24 mouse cellular contexts compared by ENCODE assay signal in the genomic region with DNA sequence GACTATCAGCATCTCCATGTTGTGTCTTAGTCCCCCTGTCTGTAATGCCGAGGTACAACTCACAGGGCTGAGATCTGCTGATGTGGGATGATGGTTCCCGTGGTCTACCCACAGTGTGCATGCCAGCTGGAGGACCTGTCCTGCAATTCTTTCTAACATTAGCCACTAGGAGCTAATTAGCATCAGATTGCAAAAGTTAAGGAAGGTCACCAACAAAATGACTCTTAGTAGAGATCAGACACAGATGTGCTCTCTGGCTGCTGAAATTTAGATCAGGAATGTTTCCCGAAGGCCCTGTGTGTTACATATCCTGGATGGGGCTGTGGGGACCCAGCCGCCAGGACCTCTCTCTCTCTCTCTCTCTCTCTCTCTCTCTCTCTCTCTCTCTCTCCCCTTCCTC.
DNase-seq lines count a peak whose midpoint lies in the region; ATAC-seq lines count a peak whose summit lies in the region.
"Had no signal": no experiment of that assay in that cellular context is flagged by ENCODE, and none has a peak within 500 bp of the region (broad histone marks: within the 10 kb centered on the region; RNA-seq: fewer than 3 reads in every experiment).

No protein-coding gene starts in this region.

- no peak for ATAC-seq in hindbrain, embryonic 16.5 days
- ATAC-seq in embryonic facial prominence, embryonic 11.5 days (replicated peaks; ENCODE audit: insufficient number of reproducible peaks, low FRiP score, low TSS enrichment, low read depth), result 0 out of 2 replicates have a peak, but pooled peaks have one; percentile 18
- ATAC-seq: forebrain, embryonic 14.5 days; forebrain, embryonic 16.5 days had no signal

- H3K4me2 ChIP-seq in hindbrain, embryonic 16.5 days (ENCODE audit: low read length), result no peak overlapping the region
- no peak overlapping the region for H3K4me2 ChIP-seq in embryonic facial prominence, embryonic 11.5 days (ENCODE audit: low read depth, low read length)
- H3K4me2 ChIP-seq: embryonic facial prominence, embryonic 13.5 days; embryonic facial prominence, embryonic 15.5 days; forebrain, embryonic 12.5 days had no signal

- no peak overlapping the region for H3K27ac ChIP-seq in hindbrain, embryonic 10.5 days
- no peak overlapping the region for H3K27ac ChIP-seq in hindbrain, embryonic 16.5 days (ENCODE audit: low read depth, low read length)
- H3K27ac ChIP-seq in embryonic facial prominence, embryonic 11.5 days (replicated peaks; ENCODE audit: low read depth, low read length), result no peak overlapping the region
- no peak overlapping the region for H3K27ac ChIP-seq in limb, embryonic 10.5 days
- H3K27ac ChIP-seq: embryonic facial prominence, embryonic 13.5 days; embryonic facial prominence, embryonic 15.5 days; forebrain, embryonic 10.5 days; forebrain, embryonic 12.5 days had no signal

- H3K9ac ChIP-seq in hindbrain, embryonic 16.5 days (ENCODE audit: low read depth, low read length), result no peak overlapping the region
- no peak overlapping the region for H3K9ac ChIP-seq in embryonic facial prominence, embryonic 11.5 days (replicated peaks; ENCODE audit: low read length)
- H3K9ac ChIP-seq: embryonic facial prominence, embryonic 13.5 days; embryonic facial prominence, embryonic 15.5 days; forebrain, embryonic 12.5 days had no signal

- DNase-seq in hindbrain, embryonic 10.5 days (ENCODE audit: low spot score), result peak; percentile 13
- DNase-seq in embryo, embryonic 11 days, result peak; percentile 44
- peak; percentile 74 for DNase-seq in embryonic facial prominence, embryonic 11.5 days (ENCODE audit: low spot score)
- peak; percentile 36 for DNase-seq in limb, embryonic 10.5 days (ENCODE audit: low spot score)
- no peak for DNase-seq in lung, postnatal 10 days
- DNase-seq in right cerebral cortex, postnatal 4 days, result no peak
- no peak for DNase-seq in urinary bladder, postnatal 10 days (ENCODE audit: low spot score)
- DNase-seq: adrenal gland, adult 2 months; adrenal gland, postnatal 10 days; adrenal gland, postnatal 25 days; cerebellum, adult 11 months; cerebellum, adult 18-20 months; cerebellum, adult 8-10 months; cerebellum, adult 9-11 months; cerebellum, postnatal 14 days; cerebellum, postnatal 36 days had no signal

- H3K36me3 ChIP-seq in hindbrain, embryonic 10.5 days, result no peaks in the 10 kb centered on the region
- no peaks in the 10 kb centered on the region for H3K36me3 ChIP-seq in hindbrain, embryonic 16.5 days (ENCODE audit: control insufficient read depth, insufficient read depth, low read length)
- no peaks in the 10 kb centered on the region for H3K36me3 ChIP-seq in embryonic facial prominence, embryonic 11.5 days (replicated peaks; ENCODE audit: control insufficient read depth, insufficient read depth, low read depth, low read length)
- H3K36me3 ChIP-seq in limb, embryonic 10.5 days, result no peaks in the 10 kb centered on the region
- H3K36me3 ChIP-seq: embryonic facial prominence, embryonic 13.5 days; embryonic facial prominence, embryonic 15.5 days; forebrain, embryonic 10.5 days; forebrain, embryonic 12.5 days had no signal

- 75% methylated on average over 4 of the region's 4 CpGs for WGBS in hindbrain, embryonic 10.5 days
- 70% methylated on average over 4 of the region's 4 CpGs for WGBS in hindbrain, embryonic 16.5 days
- WGBS in embryonic facial prominence, embryonic 11.5 days, result 38% methylated on average over 4 of the region's 4 CpGs
- WGBS in limb, embryonic 10.5 days, result 16% methylated on average over 4 of the region's 4 CpGs

- H3K9me3 ChIP-seq in hindbrain, embryonic 10.5 days, result no peaks in the 10 kb centered on the region
- no peaks in the 10 kb centered on the region for H3K9me3 ChIP-seq in hindbrain, embryonic 16.5 days (ENCODE audit: control insufficient read depth, low read length)
- no peaks in the 10 kb centered on the region for H3K9me3 ChIP-seq in embryonic facial prominence, embryonic 11.5 days (replicated peaks; ENCODE audit: control insufficient read depth, low read length)
- H3K9me3 ChIP-seq in limb, embryonic 10.5 days (replicated peaks), result no peaks in the 10 kb centered on the region
- H3K9me3 ChIP-seq: embryonic facial prominence, embryonic 13.5 days; embryonic facial prominence, embryonic 15.5 days; forebrain, embryonic 12.5 days had no signal

- no peak overlapping the region for H3K4me3 ChIP-seq in hindbrain, embryonic 10.5 days
- no peak overlapping the region for H3K4me3 ChIP-seq in hindbrain, embryonic 16.5 days (ENCODE audit: low read length)
- no peak overlapping the region for H3K4me3 ChIP-seq in embryonic facial prominence, embryonic 11.5 days (ENCODE audit: low read depth, low read length)
- no peak overlapping the region for H3K4me3 ChIP-seq in limb, embryonic 10.5 days
- H3K4me3 ChIP-seq: embryonic facial prominence, embryonic 13.5 days; embryonic facial prominence, embryonic 15.5 days; erythroblast, embryonic 14.5 days; forebrain, embryonic 10.5 days; forebrain, embryonic 12.5 days had no signal

- H3K27me3 ChIP-seq in hindbrain, embryonic 10.5 days (ENCODE audit: insufficient read depth, poor library complexity, severe bottlenecking), result no peaks in the 10 kb centered on the region
- H3K27me3 ChIP-seq in hindbrain, embryonic 16.5 days (replicated peaks; ENCODE audit: control insufficient read depth, insufficient read depth, low read length), result no peaks in the 10 kb centered on the region
- H3K27me3 ChIP-seq in embryonic facial prominence, embryonic 11.5 days (ENCODE audit: control insufficient read depth, insufficient read depth, low read length), result no peaks in the 10 kb centered on the region
- peaks cover 63% of the 10 kb centered on the region for H3K27me3 ChIP-seq in limb, embryonic 10.5 days (ENCODE audit: low read depth, poor library complexity, severe bottlenecking)
- H3K27me3 ChIP-seq: embryonic facial prominence, embryonic 13.5 days; embryonic facial prominence, embryonic 15.5 days had no signal

- peaks cover 9% of the 10 kb centered on the region; the same call in 1 of the 2 replicates for H3K4me1 ChIP-seq in hindbrain, embryonic 10.5 days (replicated peaks)
- no peaks in the 10 kb centered on the region for H3K4me1 ChIP-seq in hindbrain, embryonic 16.5 days (ENCODE audit: control insufficient read depth, insufficient read depth, low read depth, low read length)
- H3K4me1 ChIP-seq in embryonic facial prominence, embryonic 11.5 days (ENCODE audit: control insufficient read depth, insufficient read depth, low read length), result no peaks in the 10 kb centered on the region
- H3K4me1 ChIP-seq in limb, embryonic 10.5 days, result peaks cover 20% of the 10 kb centered on the region
- H3K4me1 ChIP-seq: embryonic facial prominence, embryonic 13.5 days; embryonic facial prominence, embryonic 15.5 days had no signal

Comparison
In these comparisons a context has a peak if more than half of its experiments do, and no peak if none do; other contexts are left out.
1. DNase-seq: peak in hindbrain, embryonic 10.5 days (single experiment), embryo, embryonic 11 days (single experiment), embryonic facial prominence, embryonic 11.5 days (single experiment) and limb, embryonic 10.5 days (single experiment); none in lung, postnatal 10 days (single experiment), right cerebral cortex, postnatal 4 days (single experiment) and urinary bladder, postnatal 10 days (single experiment).